Mouse (Mus musculus): Measurements from ENCODE around the gene Olfr1166.
"Not testable (repeated sequence)": the region's sequence is repeated elsewhere in the genome, so short reads cannot be mapped to it uniquely, and the experiment has no call there.

The Olfr1166 gene

DNA sequence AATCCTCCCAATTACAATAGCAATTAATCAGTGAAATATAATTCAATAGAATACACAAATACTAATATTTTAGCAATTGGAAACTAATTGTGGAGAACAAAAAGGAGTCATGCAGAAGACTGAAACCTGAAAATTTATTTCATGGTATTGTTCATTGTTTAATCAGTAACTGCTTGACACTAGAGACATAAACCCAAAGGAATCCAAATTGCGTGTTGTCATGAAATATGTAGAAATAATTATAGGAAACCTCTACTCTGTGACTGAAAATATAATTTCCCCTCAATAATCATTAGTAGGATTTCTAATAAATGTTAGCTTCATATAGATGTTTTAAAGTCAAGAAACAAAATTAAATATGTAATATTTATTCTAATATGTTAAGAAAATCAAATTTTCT, at the start of gene Olfr1166:
TSS of gene Olfr1166 (minus strand) at position 101 of the 400 bp plus-strand sequence.
- TF ChIP-seq GATA4 (IDR thresholded peaks at IDR 0.05; ENCODE audit: insufficient replicate concordance, low read length), result no peak

DNA sequence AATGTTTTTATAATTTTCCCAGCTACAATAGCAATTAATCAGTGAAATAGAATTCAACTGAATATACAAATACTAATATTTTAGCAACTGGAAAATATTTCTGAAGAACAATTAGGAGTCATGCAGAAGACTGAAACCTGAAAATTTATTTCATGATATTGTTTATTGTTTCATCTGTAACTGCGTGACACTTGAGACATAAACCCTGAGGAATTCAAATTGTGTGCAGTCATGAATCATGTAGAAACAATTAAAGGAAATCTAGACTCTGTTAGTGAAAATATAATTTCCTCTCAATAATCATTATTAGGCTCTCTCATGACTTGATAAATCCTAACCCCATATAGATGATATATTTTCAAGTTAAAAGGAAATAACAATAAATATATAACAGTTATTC, 27.0 kb upstream of the Olfr1166 start, which contains the start of gene Olfr1167:
TSS of gene Olfr1167 (minus strand) at position 101 of the 400 bp plus-strand sequence.
- TF ChIP-seq GATA4 (IDR thresholded peaks at IDR 0.05; ENCODE audit: insufficient replicate concordance, low read length), result not testable (repeated sequence)

DNA sequence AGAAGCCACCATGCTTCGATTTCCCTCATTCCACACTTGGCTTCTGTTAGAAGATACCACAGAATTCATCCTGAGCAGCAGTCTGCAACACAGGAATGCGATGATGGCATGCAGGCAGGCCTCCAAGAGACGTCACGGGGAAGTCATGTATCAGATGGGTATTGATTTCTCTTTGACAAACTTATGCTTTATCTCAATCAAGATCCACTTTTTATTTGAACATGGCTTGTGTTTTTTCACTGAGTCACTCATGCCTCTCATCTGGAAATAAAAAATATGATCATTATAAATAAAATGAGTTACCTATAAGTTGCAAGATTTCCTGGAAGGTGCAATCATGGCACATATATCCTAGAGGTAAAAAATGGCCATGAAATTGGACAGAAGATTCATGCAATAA, 34.2 kb downstream of the Olfr1166 start, which contains the start of gene Olfr1164:
TSS of gene Olfr1164 (minus strand) at position 101 of the 400 bp plus-strand sequence.
- TF ChIP-seq GATA4 (IDR thresholded peaks at IDR 0.05; ENCODE audit: insufficient replicate concordance, low read length), result no peak
